Mouse (Mus musculus): ENCODE measurements around the gene Hmgb2.

Hmgb2 gene

GRCm38 (mm10) chr8:57552102-57553032 lies 40.7 kb downstream of the Hmgb2 start:
- in situ Hi-C loops (cut with MboI, MseI), result loop anchor here (10.0 to 25.0 kb wide), 2 partner anchors 610 to 768 kb away; no protein-coding TSS in a partner anchor

- in situ Hi-C loops (cut with MboI, MseI), result loop anchor here (25.0 kb wide), 1 partner anchor 601 kb away; no protein-coding TSS in a partner anchor
Observed at GRCm38 (mm10) chr8:57560926-57561325, 49.2 kb downstream of the Hmgb2 start.

DNA sequence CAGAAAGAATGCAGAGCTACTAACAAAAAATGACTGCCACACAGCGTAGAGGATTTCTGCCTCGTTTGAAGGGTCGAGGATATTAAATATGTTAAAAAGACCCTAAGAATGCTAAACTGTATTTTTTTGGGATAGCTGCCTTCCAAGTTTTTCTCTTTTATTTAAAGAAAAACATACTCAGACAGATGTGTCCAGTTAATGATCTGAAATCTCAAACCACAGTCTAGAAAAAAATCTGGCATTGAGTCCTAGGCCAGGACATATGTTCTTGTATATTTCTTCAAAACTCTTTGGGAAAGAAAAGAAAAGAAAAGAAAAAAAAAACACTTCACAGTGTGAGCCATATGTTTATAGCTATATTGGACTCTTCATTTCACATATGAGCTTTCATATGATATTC lies 51.0 kb downstream of the Hmgb2 start:
- in situ Hi-C loops (cut with MboI, MseI), result loop anchor here (25.0 kb wide), 1 partner anchor 600 kb away; no protein-coding TSS in a partner anchor

- in situ Hi-C loops (cut with MboI, MseI), result loop anchor here (25.0 kb wide), 1 partner anchor 599 kb away; no protein-coding TSS in a partner anchor
Observed at GRCm38 (mm10) chr8:57563726-57564125, 52.0 kb downstream of the Hmgb2 start.

GRCm38 (mm10) chr8:57565039-57565438 lies 53.3 kb downstream of the Hmgb2 start:
- in situ Hi-C loops (cut with MboI, MseI), result loop anchor here (25.0 kb wide), 1 partner anchor 597 kb away; no protein-coding TSS in a partner anchor

All from regulatory T cell (primary cell).